Mouse (Mus musculus): ENCODE data around the gene Eef1akmt1. TPM values are rescaled to one million over a fixed set of nuclear protein-coding genes. Genes with fewer than 3 reads are reported as not detected.

Gene Eef1akmt1
- total and polyA plus RNA-seq, 3 experiments: 40.6 to 51.0 TPM; not detected in 1

- Histone ChIP-seq H3K79me2 (ENCODE audit: control insufficient read depth, insufficient read depth, low read length, poor library complexity) (peaks cover 3% of the 10 kb centered on the region), H3K9ac (ENCODE audit: control insufficient read depth, low read depth, low read length, poor library complexity, severe bottlenecking) (no peak overlapping the region), H3K9me3 (replicated peaks; ENCODE audit: insufficient read depth, low read length) (no peaks in the 10 kb centered on the region), H3K36me3 (ENCODE audit: control insufficient read depth in 1 of 2, insufficient read depth in 2 of 2, low read length in 2 of 2) (peaks cover 0 to 35% of the 10 kb centered on the region in 2 experiments), H3K27me3 (ENCODE audit: control insufficient read depth in 1 of 2, insufficient read depth in 2 of 2, low read length in 2 of 2) (no peaks in the 10 kb centered on the region), H3K4me3 (ENCODE audit: control insufficient read depth in 1 of 2, insufficient read depth in 1 of 2, low read depth in 2 of 2, low read length in 2 of 2) (no peak overlapping the region), H3K27ac (ENCODE audit: control insufficient read depth, low read depth, low read length) (no peak overlapping the region), H3K4me1 (ENCODE audit: control insufficient read depth in 1 of 2, insufficient read depth in 2 of 2, low read length in 2 of 2) (no peaks in the 10 kb centered on the region)
- DNase-seq (ENCODE audit: low read depth, low spot score): no peak
- no peak for TF ChIP-seq POLR2A (IDR thresholded peaks at IDR 0.05; ENCODE audit: control insufficient read depth in 1 of 2, insufficient read depth in 1 of 2, low read depth in 1 of 2, low read length in 2 of 2, poor library complexity in 1 of 2)
- TF ChIP-seq NELFE (IDR thresholded peaks at IDR 0.05; ENCODE audit: low read depth, low read length): no peak
- TF ChIP-seq TCF12 (IDR thresholded peaks at IDR 0.05; ENCODE audit: low read depth, low read length): no peak
- no peak for TF ChIP-seq ZC3H11A (IDR thresholded peaks at IDR 0.05; ENCODE audit: low read depth, low read length)
- no peak for TF ChIP-seq HCFC1 (IDR thresholded peaks at IDR 0.05; ENCODE audit: low read depth, low read length)
- no peak for TF ChIP-seq UBTF (IDR thresholded peaks at IDR 0.05; ENCODE audit: borderline replicate concordance, insufficient read depth, low read depth, low read length)
- no peak for TF ChIP-seq RAD21 (IDR thresholded peaks at IDR 0.05; ENCODE audit: low read depth, low read length)
- no peak for TF ChIP-seq TBP (IDR thresholded peaks at IDR 0.05; ENCODE audit: low read depth, low read length)
- TF ChIP-seq EP300 (IDR thresholded peaks at IDR 0.05; ENCODE audit: low read depth in 1 of 2, low read length in 2 of 2): no peak
- TF ChIP-seq KAT2A (conservative IDR thresholded peaks at IDR 0.05; ENCODE audit: low read depth, low read length): no peak
- no peak for TF ChIP-seq ZKSCAN1 (IDR thresholded peaks at IDR 0.05; ENCODE audit: low read depth, low read length)
- no peak for TF ChIP-seq MAZ (IDR thresholded peaks at IDR 0.05; ENCODE audit: low read depth, low read length)
- TF ChIP-seq JUND (IDR thresholded peaks at IDR 0.05; ENCODE audit: low read depth, low read length): no peak
- TF ChIP-seq NRF1 (IDR thresholded peaks at IDR 0.05; ENCODE audit: insufficient read depth, low read depth, low read length, poor library complexity, severe bottlenecking): no peak
- TF ChIP-seq MXI1 (IDR thresholded peaks at IDR 0.05; ENCODE audit: low read depth, low read length): no peak
- no peak for TF ChIP-seq SMC3 (IDR thresholded peaks at IDR 0.05; ENCODE audit: low read depth, low read length)
Measured at GRCm38 (mm10) chr14:57615828-57616227, 44.4 kb upstream of the Eef1akmt1 start.

DNA sequence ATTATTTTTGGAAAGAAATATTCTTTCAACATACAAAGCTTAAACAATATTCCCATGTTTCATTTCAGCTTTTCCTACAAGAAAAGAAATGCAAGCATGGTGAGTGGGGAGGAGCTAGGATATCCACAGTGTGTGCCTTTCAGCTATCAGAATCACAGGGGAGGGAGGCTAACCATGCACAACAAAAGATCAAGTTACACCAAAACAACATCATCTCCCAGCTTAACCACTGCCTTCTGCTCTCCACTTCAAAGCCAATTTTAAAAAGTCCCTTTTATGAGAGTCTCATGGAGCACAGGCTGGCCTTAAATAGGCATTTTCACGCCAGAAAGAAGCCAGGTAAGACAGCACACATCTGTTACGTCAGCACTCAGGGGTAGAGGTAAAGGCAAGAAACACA, 39.6 kb upstream of the Eef1akmt1 start:
- Histone ChIP-seq H3K9ac (ENCODE audit: control insufficient read depth, low read depth, low read length, poor library complexity, severe bottlenecking) (no peak overlapping the region), H3K27ac (ENCODE audit: control insufficient read depth, low read depth, low read length) (no peak overlapping the region), H3K36me3 (ENCODE audit: control insufficient read depth in 1 of 2, insufficient read depth in 2 of 2, low read length in 2 of 2) (peaks cover 8 to 30% of the 10 kb centered on the region in 2 experiments)

More for the DNA sequence above, 39.6 kb upstream of the Eef1akmt1 start:
- Histone ChIP-seq H3K4me1 (ENCODE audit: control insufficient read depth in 1 of 2, insufficient read depth in 2 of 2, low read length in 2 of 2) (no peaks in the 10 kb centered on the region; a peak in 1 of 4 replicates), H3K9me3 (replicated peaks; ENCODE audit: insufficient read depth, low read length) (no peaks in the 10 kb centered on the region), H3K27me3 (ENCODE audit: control insufficient read depth in 1 of 2, insufficient read depth in 2 of 2, low read length in 2 of 2) (no peaks in the 10 kb centered on the region), H3K4me3 (ENCODE audit: control insufficient read depth in 1 of 2, insufficient read depth in 1 of 2, low read depth in 2 of 2, low read length in 2 of 2) (no peak overlapping the region), H3K79me2 (ENCODE audit: control insufficient read depth, insufficient read depth, low read length, poor library complexity) (peaks cover 8% of the 10 kb centered on the region)
- DNase-seq (ENCODE audit: low read depth, low spot score): no peak
- TF ChIP-seq USF2 (IDR thresholded peaks at IDR 0.05; ENCODE audit: borderline replicate concordance in 1 of 2, insufficient read depth in 1 of 2, low read depth in 1 of 2, low read length in 2 of 2) (no peak), CHD2 (IDR thresholded peaks at IDR 0.05; ENCODE audit: low read length) (no peak), POLR2A (IDR thresholded peaks at IDR 0.05; ENCODE audit: control insufficient read depth in 1 of 2, insufficient read depth in 1 of 2, low read depth in 1 of 2, low read length in 2 of 2, poor library complexity in 1 of 2) (no peak), GATA1 (IDR thresholded peaks at IDR 0.05; ENCODE audit: low read depth, low read length) (no peak), TCF12 (IDR thresholded peaks at IDR 0.05; ENCODE audit: low read depth, low read length) (no peak), SMC3 (IDR thresholded peaks at IDR 0.05; ENCODE audit: low read depth, low read length) (no peak), KAT2A (conservative IDR thresholded peaks at IDR 0.05; ENCODE audit: low read depth, low read length) (no peak), EP300 (IDR thresholded peaks at IDR 0.05; ENCODE audit: low read depth in 1 of 2, low read length in 2 of 2) (no peak), TAL1 (IDR thresholded peaks at IDR 0.05; ENCODE audit: low read length) (no peak), ZC3H11A (IDR thresholded peaks at IDR 0.05; ENCODE audit: low read depth, low read length) (no peak), NRF1 (IDR thresholded peaks at IDR 0.05; ENCODE audit: insufficient read depth, low read depth, low read length, poor library complexity, severe bottlenecking) (no peak), E2F4 (IDR thresholded peaks at IDR 0.05; ENCODE audit: borderline replicate concordance, low read depth, low read length) (no peak), ZNF384 (IDR thresholded peaks at IDR 0.05; ENCODE audit: low read depth, low read length) (no peak), UBTF (IDR thresholded peaks at IDR 0.05; ENCODE audit: borderline replicate concordance, insufficient read depth, low read depth, low read length) (no peak), JUND (IDR thresholded peaks at IDR 0.05; ENCODE audit: low read depth, low read length) (no peak), RCOR1 (IDR thresholded peaks at IDR 0.05; ENCODE audit: low read depth, low read length) (no peak), MXI1 (IDR thresholded peaks at IDR 0.05; ENCODE audit: low read depth, low read length) (no peak), ELF1 (IDR thresholded peaks at IDR 0.05; ENCODE audit: low read depth, low read length) (no peak)
